Mouse (Mus musculus): Measurements from ENCODE around the gene Avpr1a.

Gene Avpr1a

DNA sequence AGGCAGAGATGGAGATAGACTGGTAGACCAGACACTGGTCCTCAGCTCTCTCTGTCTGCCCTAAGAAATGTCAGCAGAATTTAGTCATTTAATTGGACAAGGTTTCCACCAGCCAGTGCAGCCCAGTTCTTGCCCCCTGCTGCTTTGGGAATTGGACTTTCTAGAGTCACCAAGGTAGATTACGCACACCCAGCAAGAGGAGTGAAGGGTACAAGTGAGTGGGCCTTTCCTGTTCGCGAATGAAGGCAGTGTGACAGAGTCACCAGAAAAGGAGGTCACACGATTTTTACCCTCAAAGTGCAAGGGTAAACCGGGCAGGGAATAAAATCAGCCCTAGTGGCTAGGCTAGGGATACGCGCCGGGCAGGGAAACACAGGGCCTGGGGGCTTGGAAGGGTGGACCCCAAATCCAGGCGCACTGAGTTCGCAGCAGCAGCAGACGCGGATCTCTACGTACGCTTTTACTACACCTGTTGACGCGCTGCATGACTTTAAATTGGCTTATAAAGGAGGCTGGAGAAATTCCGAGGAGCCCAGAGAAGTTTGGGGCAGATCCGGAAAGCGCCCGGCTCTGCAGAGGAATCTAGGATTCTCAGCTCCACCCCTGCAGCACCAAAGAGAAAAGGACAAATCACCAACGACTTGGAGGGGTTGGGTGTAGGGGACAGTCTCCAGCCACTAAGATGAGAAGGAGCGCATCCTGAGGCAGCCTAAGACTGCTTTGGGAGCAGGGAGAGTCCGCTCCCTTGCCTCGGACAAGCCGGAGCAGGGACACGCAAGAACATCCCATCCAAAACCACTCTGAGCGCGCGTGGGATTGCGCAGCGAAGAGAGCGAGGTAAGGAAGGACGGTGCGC, at the start of gene Avpr1a:
Gene Avpr1a, plus strand, starts transcription at position 639 of the 856 bp plus-strand sequence.
- DNase-seq: peak; percentile 7 to 20

DNA sequence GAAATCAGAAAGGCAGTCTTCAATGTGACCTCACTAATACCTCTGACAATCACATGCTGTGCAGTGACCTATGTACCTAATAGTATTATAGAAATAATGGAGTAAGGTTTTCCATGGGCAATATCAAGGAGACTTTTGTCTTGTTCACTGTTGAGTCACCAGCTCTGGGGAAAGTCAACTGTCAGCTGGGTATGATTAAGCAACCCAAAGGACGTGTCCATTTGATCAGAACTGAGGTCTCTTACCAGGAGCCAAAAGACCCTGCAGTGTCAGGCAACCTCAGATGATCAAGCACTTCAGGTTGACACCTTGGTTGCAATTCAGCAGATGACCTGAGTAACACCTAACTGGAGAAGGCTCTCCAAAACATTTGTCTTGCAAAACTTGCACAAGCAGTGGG, 46.0 kb upstream of the Avpr1a start:
- DNase-seq: no peak

DNA sequence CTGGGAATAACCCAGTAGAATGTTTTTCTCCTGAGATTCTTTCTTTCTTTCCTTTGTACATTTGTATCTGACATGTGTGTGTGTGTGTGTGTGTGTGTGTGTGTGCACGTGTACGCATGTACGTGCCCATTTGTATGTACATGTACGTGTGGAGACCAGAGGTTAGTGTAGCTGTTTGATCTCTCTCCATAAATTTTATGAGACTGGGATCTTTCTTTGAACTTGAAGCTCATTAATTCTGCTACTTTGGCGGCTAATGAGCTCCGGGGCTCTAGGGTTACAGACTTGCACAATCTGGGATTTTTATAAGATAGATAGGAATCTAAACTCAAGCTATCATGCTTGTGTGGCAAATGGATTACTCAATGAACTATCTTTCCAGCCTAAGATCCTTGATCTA, 42.0 kb upstream of the Avpr1a start:
- DNase-seq: no peak

GRCm38 (mm10) chr10:122408697-122409409, 39.4 kb upstream of the Avpr1a start:
- peak; percentile 26 to 27 for DNase-seq

- no peak for DNase-seq
These were observed 37.5 kb upstream of the Avpr1a start for GRCm38 (mm10) chr10:122410791-122411190.

- DNase-seq: no peak
These were observed 15.6 kb upstream of the Avpr1a start for GRCm38 (mm10) chr10:122432690-122433089.

GRCm38 (mm10) chr10:122447275-122447674, 1.0 kb upstream of the Avpr1a start:
- DNase-seq: peak; percentile 88 to 91

DNA sequence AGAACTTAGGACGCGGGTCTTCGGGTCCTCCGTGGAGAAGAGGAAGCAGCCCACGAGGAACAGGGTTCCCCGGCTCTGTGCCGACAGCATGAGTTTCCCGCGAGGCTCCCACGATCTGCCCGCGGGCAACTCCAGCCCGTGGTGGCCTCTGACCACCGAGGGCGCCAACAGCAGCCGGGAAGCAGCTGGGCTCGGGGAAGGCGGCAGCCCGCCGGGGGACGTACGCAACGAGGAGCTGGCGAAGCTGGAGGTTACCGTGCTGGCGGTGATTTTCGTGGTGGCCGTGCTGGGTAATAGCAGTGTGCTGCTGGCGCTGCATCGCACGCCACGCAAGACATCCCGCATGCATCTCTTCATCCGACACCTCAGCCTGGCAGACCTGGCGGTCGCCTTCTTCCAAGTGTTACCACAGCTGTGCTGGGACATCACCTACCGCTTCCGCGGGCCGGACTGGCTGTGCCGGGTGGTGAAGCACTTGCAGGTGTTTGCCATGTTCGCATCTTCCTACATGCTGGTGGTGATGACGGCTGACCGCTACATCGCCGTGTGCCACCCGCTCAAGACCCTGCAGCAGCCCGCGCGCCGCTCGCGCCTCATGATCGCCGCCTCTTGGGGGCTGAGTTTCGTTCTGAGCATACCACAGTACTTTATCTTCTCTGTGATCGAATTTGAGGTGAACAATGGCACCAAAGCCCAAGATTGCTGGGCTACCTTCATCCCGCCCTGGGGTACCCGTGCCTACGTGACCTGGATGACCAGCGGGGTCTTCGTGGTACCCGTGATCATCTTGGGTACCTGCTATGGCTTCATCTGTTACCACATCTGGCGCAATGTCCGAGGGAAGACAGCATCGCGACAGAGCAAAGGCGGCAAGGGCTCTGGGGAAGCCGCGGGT, 665 bp downstream of the Avpr1a start:
- DNase-seq: peak; percentile 45 to 47

DNA sequence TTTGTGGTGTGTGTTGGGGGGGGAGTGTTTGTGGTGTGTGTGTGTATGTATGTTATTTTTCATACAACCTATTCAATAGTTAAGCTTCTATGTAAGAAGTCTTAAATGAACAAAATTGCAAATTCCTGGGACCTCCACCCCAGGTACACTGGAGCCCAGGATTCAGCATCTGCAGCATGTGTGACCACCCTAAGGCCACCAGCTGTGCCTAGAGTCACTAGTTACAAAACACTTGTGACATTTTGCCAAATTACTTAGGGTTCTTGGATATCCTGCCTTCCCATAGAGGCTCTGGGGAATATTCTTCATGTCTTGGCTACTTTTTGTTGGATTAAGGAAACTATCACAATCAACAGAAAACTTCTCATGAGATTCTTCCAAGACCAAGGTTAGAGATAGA, 1.6 kb downstream of the Avpr1a start:
- no peak for DNase-seq

GRCm38 (mm10) chr10:122453466-122453865, 5.2 kb downstream of the Avpr1a start:
- no peak for DNase-seq

- DNase-seq: no peak
These were observed 7.5 kb downstream of the Avpr1a start for GRCm38 (mm10) chr10:122455793-122456192.

DNA sequence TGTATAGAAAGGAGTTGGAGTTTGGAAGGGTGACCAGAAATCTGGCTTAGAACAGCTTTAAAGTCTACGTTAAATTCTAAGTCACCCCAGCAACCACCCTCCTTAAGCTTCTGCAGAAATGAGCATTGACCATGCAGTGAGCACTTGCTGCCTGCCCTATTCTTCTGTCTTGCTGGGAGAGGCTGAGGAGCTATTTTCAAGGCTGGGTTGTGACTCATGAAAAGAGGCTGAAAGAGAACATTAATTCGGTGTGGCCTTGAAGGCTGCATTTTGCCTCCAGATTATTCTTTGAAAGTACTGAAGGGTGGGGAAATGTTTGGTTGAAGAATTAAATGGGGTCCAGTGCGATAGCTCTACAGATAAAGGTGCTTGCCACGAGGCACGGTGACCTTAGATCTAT, 28.5 kb downstream of the Avpr1a start:
- DNase-seq: no peak

DNA sequence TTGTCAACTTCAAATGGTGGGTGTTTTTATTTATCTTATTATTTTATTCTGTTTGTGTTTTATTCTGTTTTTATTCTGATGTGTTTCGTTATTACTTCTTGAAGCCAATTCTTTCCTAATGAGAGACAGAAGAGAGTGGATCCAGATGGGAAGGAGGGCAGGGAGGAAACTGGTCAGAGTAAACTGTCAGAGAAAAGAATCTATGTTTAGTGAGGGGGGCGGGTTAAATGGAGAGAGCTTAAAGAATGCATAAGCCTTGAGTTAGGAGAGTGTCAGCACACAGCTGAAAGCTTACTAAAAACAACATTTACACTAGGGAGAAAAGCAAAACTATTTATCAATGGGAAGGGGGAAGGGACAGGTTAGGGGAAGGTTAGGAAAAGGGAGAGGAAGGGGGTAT, 50.3 kb downstream of the Avpr1a start:
- DNase-seq: no peak

GRCm38 (mm10) chr10:122499306-122499705, 51.0 kb downstream of the Avpr1a start:
- DNase-seq: peak; percentile 10 to 16
